Mouse (Mus musculus): ENCODE measurements around the gene Teddm2.

Teddm2 gene

GRCm38 (mm10) chr1:153899731-153900380 is at the start of gene Teddm2, which contains the start of gene Glul:
Teddm2 (minus strand) TSS chr1:153900228.
Glul (plus strand) TSS chr1:153899944.
- DNase-seq (ENCODE audit: low spot score), result peak; percentile 95

GRCm38 (mm10) chr1:153947837-153948236 is 47.8 kb upstream of the Teddm2 start:
- DNase-seq (ENCODE audit: low spot score), result no peak

- DNase-seq (ENCODE audit: low spot score), result no peak
Observed at GRCm38 (mm10) chr1:153946971-153947370, 46.9 kb upstream of the Teddm2 start.

- no peak for DNase-seq (ENCODE audit: low spot score)
Observed at GRCm38 (mm10) chr1:153945181-153945580, 45.2 kb upstream of the Teddm2 start.

GRCm38 (mm10) chr1:153940986-153941385 is 41.0 kb upstream of the Teddm2 start:
- no peak for DNase-seq (ENCODE audit: low spot score)

- no peak for DNase-seq (ENCODE audit: low spot score)
Observed at GRCm38 (mm10) chr1:153937025-153937424, 37.0 kb upstream of the Teddm2 start.

- no peak for DNase-seq (ENCODE audit: low spot score)
Observed at GRCm38 (mm10) chr1:153935844-153936380, 35.9 kb upstream of the Teddm2 start.

- no peak for DNase-seq (ENCODE audit: low spot score)
Observed at GRCm38 (mm10) chr1:153933772-153934171, 33.7 kb upstream of the Teddm2 start.

- DNase-seq (ENCODE audit: low spot score), result no peak
Observed at GRCm38 (mm10) chr1:153930431-153930830, 30.4 kb upstream of the Teddm2 start.

- DNase-seq (ENCODE audit: low spot score), result no peak
Observed at GRCm38 (mm10) chr1:153924395-153925385, 24.7 kb upstream of the Teddm2 start.

GRCm38 (mm10) chr1:153922571-153923021 is 22.6 kb upstream of the Teddm2 start:
- no peak for DNase-seq (ENCODE audit: low spot score)

- DNase-seq (ENCODE audit: low spot score), result no peak
Observed at GRCm38 (mm10) chr1:153921642-153922041, 21.6 kb upstream of the Teddm2 start.

- no peak for DNase-seq (ENCODE audit: low spot score)
Observed at GRCm38 (mm10) chr1:153918521-153919206, 18.6 kb upstream of the Teddm2 start.

GRCm38 (mm10) chr1:153913869-153914268 is 13.8 kb upstream of the Teddm2 start:
- no peak for DNase-seq (ENCODE audit: low spot score)

- DNase-seq (ENCODE audit: low spot score), result no peak
Observed at GRCm38 (mm10) chr1:153911276-153911795, 11.3 kb upstream of the Teddm2 start.

GRCm38 (mm10) chr1:153910423-153910822 is 10.4 kb upstream of the Teddm2 start:
- DNase-seq (ENCODE audit: low spot score), result no peak

GRCm38 (mm10) chr1:153909963-153910291 is 9.9 kb upstream of the Teddm2 start:
- DNase-seq (ENCODE audit: low spot score), result no peak

- no peak for DNase-seq (ENCODE audit: low spot score)
Observed at GRCm38 (mm10) chr1:153909213-153909962, 9.4 kb upstream of the Teddm2 start.

- no peak for DNase-seq (ENCODE audit: low spot score)
Observed at GRCm38 (mm10) chr1:153908741-153909140, 8.7 kb upstream of the Teddm2 start.

- DNase-seq (ENCODE audit: low spot score), result no peak
Observed at GRCm38 (mm10) chr1:153908208-153908607, 8.2 kb upstream of the Teddm2 start.

- DNase-seq (ENCODE audit: low spot score), result no peak
Observed at GRCm38 (mm10) chr1:153905884-153906283, 5.9 kb upstream of the Teddm2 start.

Data from layer of hippocampus, adult 11-12 months (tissue).